Mouse (Mus musculus) ZHBTc4 (cell line): ENCODE measurements at regions not wholly inside any gene's neighbourhood (a gene's known extent, or its start where the extent isn't known, plus 50 kb on each side); places are given as distances from the start of the nearest gene placed in this dataset.
A peak's percentile ranks its signal among the peaks of the same experiment; 100 is the strongest.

Experiments used
- DNase-seq: peaks from one replicate; pipeline ENCODE4 v3.0.0-alpha.2; 2011; ENCODE audit warnings: low read depth, low spot score

DNA sequence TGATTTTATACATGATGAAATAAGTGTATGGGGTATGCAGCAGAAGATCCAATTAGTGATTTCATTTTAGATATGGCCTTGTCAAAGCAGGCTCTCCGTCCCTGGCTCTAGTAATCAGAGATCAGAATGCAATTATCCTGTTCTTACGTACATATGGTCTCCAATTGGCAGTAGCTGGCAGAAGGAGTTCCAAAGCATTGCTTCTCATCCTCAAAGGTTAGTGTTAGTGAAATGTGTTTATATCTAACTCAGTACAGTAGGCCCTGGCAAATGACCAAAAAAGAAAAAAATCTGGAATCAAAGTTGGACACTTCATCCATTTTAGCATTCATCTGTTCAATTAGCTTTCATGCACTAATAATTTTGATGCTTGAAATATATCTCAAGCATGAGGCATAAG, 1407.6 kb downstream of the Gm9008 start:
- DNase-seq, result no peak

DNA sequence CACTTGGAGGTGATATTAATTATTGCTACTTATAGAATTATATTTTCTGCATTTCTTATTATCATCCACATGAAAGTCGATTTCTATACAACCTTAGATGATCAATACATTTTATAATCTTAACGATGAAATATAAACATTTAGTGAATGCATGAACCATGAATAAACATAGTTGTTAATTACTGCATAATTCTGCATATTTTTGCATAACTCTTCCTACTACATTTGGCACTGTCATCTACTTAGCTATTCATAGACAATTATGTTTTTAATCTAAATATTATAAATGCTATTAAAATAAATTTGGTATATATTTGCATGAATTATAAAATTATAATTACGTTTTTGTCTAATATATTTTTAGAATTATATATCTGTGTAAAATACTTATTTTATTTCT, 1429.8 kb downstream of the Gm9008 start:
- no peak for DNase-seq

DNA sequence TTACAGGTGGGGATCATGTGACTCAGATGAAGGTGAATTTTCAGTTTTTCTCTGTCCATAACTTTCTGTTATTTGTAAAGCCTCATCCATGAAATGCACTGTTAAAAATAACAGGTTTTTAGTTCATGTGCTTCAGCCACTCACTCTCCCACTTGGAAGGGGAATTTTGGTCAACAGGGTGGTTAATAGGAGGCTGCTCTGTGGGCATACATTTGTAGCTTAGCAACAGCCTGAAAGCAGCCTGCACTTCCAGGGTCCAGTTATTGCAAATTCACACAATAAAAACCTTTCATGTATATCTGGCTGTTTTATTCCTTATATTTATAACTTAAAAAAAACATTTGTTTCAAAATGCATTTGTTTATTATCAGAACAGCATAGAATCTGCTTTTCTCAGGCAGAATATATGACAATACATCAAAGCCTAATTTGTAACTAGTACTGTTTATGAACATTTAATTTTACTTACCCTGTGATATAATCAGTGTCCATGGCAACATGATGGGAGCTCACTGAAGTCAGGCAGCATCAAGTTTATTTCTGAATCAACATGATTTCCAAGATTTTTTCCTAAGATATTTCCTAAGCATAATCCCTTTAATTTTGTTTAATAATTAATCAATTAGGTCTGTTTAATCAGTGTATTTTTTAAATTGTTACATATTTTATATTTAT, 1455.1 kb downstream of the Gm9008 start:
- no peak for DNase-seq

DNA sequence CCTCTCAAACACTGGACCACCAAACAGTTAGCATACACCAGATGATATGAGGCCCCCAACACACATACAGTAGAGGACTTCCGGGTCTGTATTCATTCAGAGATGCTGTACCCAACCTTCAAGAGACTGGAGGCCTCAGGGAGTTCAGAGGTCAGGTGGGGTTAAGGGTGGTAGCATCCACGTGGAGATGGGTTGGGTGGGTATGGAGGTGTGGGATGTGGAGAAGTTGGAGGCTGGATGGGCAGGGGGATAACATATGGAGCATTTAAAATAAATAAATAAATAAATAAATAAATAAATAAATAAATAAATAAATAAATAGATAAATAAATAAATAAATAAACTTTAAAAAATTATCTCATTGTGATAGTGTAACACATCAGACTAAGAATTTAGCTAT, 1458.1 kb downstream of the Gm9008 start:
- DNase-seq, result no peak

DNA sequence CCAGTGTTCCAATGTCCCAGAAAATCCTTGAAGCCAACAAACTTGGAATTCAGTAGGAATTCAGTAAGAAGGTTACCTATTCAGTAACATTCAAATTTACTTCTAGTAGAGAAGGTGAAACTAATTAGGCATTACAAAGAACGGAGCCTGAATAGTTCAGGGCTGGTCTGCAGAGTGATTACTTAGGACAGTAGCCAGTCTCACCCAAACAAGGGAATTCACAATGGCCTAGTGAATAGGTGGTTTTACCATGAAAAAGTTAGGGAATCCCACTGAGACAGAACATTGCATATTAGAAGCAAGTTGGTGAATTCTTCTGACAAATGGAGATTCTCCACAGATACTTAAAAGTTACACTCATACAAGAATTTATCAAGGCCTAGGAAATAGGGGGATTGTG, 1460.4 kb downstream of the Gm9008 start:
- DNase-seq, result peak; percentile 70
